Mouse (Mus musculus): ENCODE measurements at regions not wholly inside any gene's neighbourhood (a gene's known extent, or its start where the extent isn't known, plus 50 kb on each side); places are given as distances from the start of the nearest gene placed in this dataset.

DNA sequence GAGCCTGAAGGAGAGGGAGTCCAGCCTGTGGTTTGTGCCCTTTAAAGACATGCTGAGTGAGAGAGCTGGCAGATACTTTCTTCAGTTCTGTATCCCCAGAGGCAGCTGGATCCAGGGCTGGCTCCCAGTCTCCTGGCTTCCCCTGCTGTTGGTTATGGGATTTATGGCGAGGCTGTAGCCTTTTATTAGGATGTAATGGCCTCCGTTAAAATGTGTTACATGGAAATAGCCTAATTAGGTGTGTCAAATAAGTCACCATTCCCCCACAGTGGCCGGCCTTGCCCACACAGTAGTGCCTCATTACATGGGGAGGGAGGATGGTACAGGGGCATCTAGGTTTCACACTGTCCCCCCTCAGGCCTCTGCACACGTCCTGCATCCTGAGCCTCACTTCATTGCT is 230.8 kb downstream of the Rplp1 start:
- TF ChIP-seq GATA1 (IDR thresholded peaks at IDR 0.05; ENCODE audit: borderline replicate concordance, low read length) (no peak), CTCF (IDR thresholded peaks at IDR 0.05; ENCODE audit: low read depth, low read length) (no peak), TAL1 (conservative IDR thresholded peaks at IDR 0.05; ENCODE audit: low read depth, low read length) (no peak), POLR2AphosphoS5 (IDR thresholded peaks at IDR 0.05; ENCODE audit: insufficient replicate concordance, low read depth, low read length) (no peak)

Data from G1E (cell line).